Mouse (Mus musculus): ENCODE data around the gene Asb4. TPM values are rescaled to one million over a fixed set of nuclear protein-coding genes. Genes with fewer than 3 reads are reported as not detected.

Gene Asb4
- polyA plus RNA-seq, 1 experiment from 2014 or later = 22.7 TPM

GRCm38 (mm10) chr6:5365845-5366244, 17.3 kb upstream of the Asb4 start:
- H3K4me2 ChIP-seq (ENCODE audit: low read length) = no peak overlapping the region

GRCm38 (mm10) chr6:5376884-5377283, 6.3 kb upstream of the Asb4 start:
- no peaks in the 10 kb centered on the region for H3K36me3 ChIP-seq (ENCODE audit: control insufficient read depth, insufficient read depth, low read length)
- H3K27ac ChIP-seq (ENCODE audit: low read depth, low read length) = no peak overlapping the region
- no peak overlapping the region for H3K4me2 ChIP-seq (ENCODE audit: low read length)
- no peak overlapping the region for H3K9ac ChIP-seq (ENCODE audit: low read length)
- H3K4me1 ChIP-seq (ENCODE audit: control insufficient read depth, insufficient read depth, low read length) = peaks cover 32% of the 10 kb centered on the region
- H3K9me3 ChIP-seq (replicated peaks; ENCODE audit: control insufficient read depth, low read length) = no peaks in the 10 kb centered on the region
- ATAC-seq (no peak), DNase-seq (ENCODE audit: low spot score) (no peak)
- 69% methylated on average over 4 of the region's 4 CpGs for WGBS
- H3K27me3 ChIP-seq (replicated peaks; ENCODE audit: control insufficient read depth, insufficient read depth, low read length) = no peaks in the 10 kb centered on the region
- no peak overlapping the region for H3K4me3 ChIP-seq (ENCODE audit: low read depth, low read length)

More at GRCm38 (mm10) chr6:5365845-5366244, 17.3 kb upstream of the Asb4 start:
- 95% methylated on average over 5 of the region's 5 CpGs for WGBS
- Histone ChIP-seq H3K4me1 (ENCODE audit: control insufficient read depth, insufficient read depth, low read length) (no peaks in the 10 kb centered on the region), H3K36me3 (ENCODE audit: control insufficient read depth, insufficient read depth, low read length) (no peaks in the 10 kb centered on the region), H3K4me3 (ENCODE audit: low read depth, low read length) (no peak overlapping the region), H3K9me3 (replicated peaks; ENCODE audit: control insufficient read depth, low read length) (no peaks in the 10 kb centered on the region), H3K27me3 (replicated peaks; ENCODE audit: control insufficient read depth, insufficient read depth, low read length) (no peaks in the 10 kb centered on the region), H3K27ac (ENCODE audit: low read depth, low read length) (no peak overlapping the region), H3K9ac (ENCODE audit: low read length) (no peak overlapping the region)
- ATAC-seq = no peak
- DNase-seq (ENCODE audit: low spot score) = no peak

GRCm38 (mm10) chr6:5379048-5379447, 4.1 kb upstream of the Asb4 start:
- Histone ChIP-seq H3K4me2 (ENCODE audit: low read length) (peak overlapping the region; percentile 47), H3K4me3 (ENCODE audit: low read depth, low read length) (no peak overlapping the region), H3K9me3 (replicated peaks; ENCODE audit: control insufficient read depth, low read length) (no peaks in the 10 kb centered on the region), H3K36me3 (ENCODE audit: control insufficient read depth, insufficient read depth, low read length) (no peaks in the 10 kb centered on the region), H3K9ac (ENCODE audit: low read length) (no peak overlapping the region), H3K27ac (ENCODE audit: low read depth, low read length) (peak overlapping the region; percentile 94), H3K4me1 (ENCODE audit: control insufficient read depth, insufficient read depth, low read length) (peaks cover 44% of the 10 kb centered on the region), H3K27me3 (replicated peaks; ENCODE audit: control insufficient read depth, insufficient read depth, low read length) (no peaks in the 10 kb centered on the region)
- DNase-seq (ENCODE audit: low spot score) = no peak
- 67% methylated on average over 3 of the region's 3 CpGs for WGBS
- ATAC-seq = no peak

GRCm38 (mm10) chr6:5379781-5380623, 3.2 kb upstream of the Asb4 start:
- peak overlapping the region; percentile 18 for H3K4me3 ChIP-seq (ENCODE audit: low read depth, low read length)
- H3K9me3 ChIP-seq (replicated peaks; ENCODE audit: control insufficient read depth, low read length) = no peaks in the 10 kb centered on the region
- H3K4me2 ChIP-seq (ENCODE audit: low read length) = peak overlapping the region; percentile 47
- ATAC-seq (peak; percentile 66), DNase-seq (ENCODE audit: low spot score) (peak; percentile 86)
- H3K27me3 ChIP-seq (replicated peaks; ENCODE audit: control insufficient read depth, insufficient read depth, low read length) = no peaks in the 10 kb centered on the region
- H3K4me1 ChIP-seq (ENCODE audit: control insufficient read depth, insufficient read depth, low read length) = peaks cover 41% of the 10 kb centered on the region
- H3K36me3 ChIP-seq (ENCODE audit: control insufficient read depth, insufficient read depth, low read length) = no peaks in the 10 kb centered on the region
- 3% methylated on average over 22 of the region's 22 CpGs for WGBS
- H3K9ac ChIP-seq (ENCODE audit: low read length) = peak overlapping the region; percentile 43
- peak overlapping the region; percentile 94 for H3K27ac ChIP-seq (ENCODE audit: low read depth, low read length)

GRCm38 (mm10) chr6:5380624-5381252, 2.4 kb upstream of the Asb4 start:
- H3K4me3 ChIP-seq (ENCODE audit: low read depth, low read length) = no peak overlapping the region
- H3K9ac ChIP-seq (ENCODE audit: low read length) = peak overlapping the region; percentile 43
- 2% methylated on average over 9 of the region's 9 CpGs for WGBS
- H3K4me1 ChIP-seq (ENCODE audit: control insufficient read depth, insufficient read depth, low read length) = peaks cover 41% of the 10 kb centered on the region
- ATAC-seq (peak; percentile 47), DNase-seq (ENCODE audit: low spot score) (peak; percentile 81)
- H3K9me3 ChIP-seq (replicated peaks; ENCODE audit: control insufficient read depth, low read length) = no peaks in the 10 kb centered on the region
- H3K27me3 ChIP-seq (replicated peaks; ENCODE audit: control insufficient read depth, insufficient read depth, low read length) = no peaks in the 10 kb centered on the region
- H3K27ac ChIP-seq (ENCODE audit: low read depth, low read length) = peak overlapping the region; percentile 94
- no peaks in the 10 kb centered on the region for H3K36me3 ChIP-seq (ENCODE audit: control insufficient read depth, insufficient read depth, low read length)
- H3K4me2 ChIP-seq (ENCODE audit: low read length) = peak overlapping the region; percentile 47

GRCm38 (mm10) chr6:5381918-5382582, 1.1 kb upstream of the Asb4 start:
- Histone ChIP-seq H3K27me3 (replicated peaks; ENCODE audit: control insufficient read depth, insufficient read depth, low read length) (no peaks in the 10 kb centered on the region), H3K4me2 (ENCODE audit: low read length) (peak overlapping the region; percentile 4; the same call in 1 of the 2 replicates), H3K27ac (ENCODE audit: low read depth, low read length) (peak overlapping the region; percentile 94; the same call in 1 of the 2 replicates), H3K4me1 (ENCODE audit: control insufficient read depth, insufficient read depth, low read length) (peaks cover 41% of the 10 kb centered on the region), H3K4me3 (ENCODE audit: low read depth, low read length) (no peak overlapping the region), H3K9ac (ENCODE audit: low read length) (no peak overlapping the region), H3K9me3 (replicated peaks; ENCODE audit: control insufficient read depth, low read length) (no peaks in the 10 kb centered on the region), H3K36me3 (ENCODE audit: control insufficient read depth, insufficient read depth, low read length) (no peaks in the 10 kb centered on the region)
- WGBS = 21% methylated on average over 13 of the region's 13 CpGs
- DNase-seq (ENCODE audit: low spot score) (no peak), ATAC-seq (no peak)

- Histone ChIP-seq H3K9ac (ENCODE audit: low read length) (peak overlapping the region; percentile 57), H3K36me3 (ENCODE audit: control insufficient read depth, insufficient read depth, low read length) (no peaks in the 10 kb centered on the region), H3K27ac (ENCODE audit: low read depth, low read length) (peak overlapping the region; percentile 61), H3K4me2 (ENCODE audit: low read length) (peak overlapping the region; percentile 52), H3K27me3 (replicated peaks; ENCODE audit: control insufficient read depth, insufficient read depth, low read length) (no peaks in the 10 kb centered on the region), H3K4me3 (ENCODE audit: low read depth, low read length) (peak overlapping the region; percentile 21), H3K4me1 (ENCODE audit: control insufficient read depth, insufficient read depth, low read length) (peaks cover 41% of the 10 kb centered on the region), H3K9me3 (replicated peaks; ENCODE audit: control insufficient read depth, low read length) (no peaks in the 10 kb centered on the region)
- under 1% methylated on average over 16 of the region's 16 CpGs for WGBS
- ATAC-seq = peak; percentile 65
- DNase-seq (ENCODE audit: low spot score) = peak; percentile 94
These were observed 487 bp upstream of the Asb4 start for GRCm38 (mm10) chr6:5382583-5383215.

- Histone ChIP-seq H3K27ac (ENCODE audit: low read depth, low read length) (no peak overlapping the region), H3K4me1 (ENCODE audit: control insufficient read depth, insufficient read depth, low read length) (peaks cover 39% of the 10 kb centered on the region), H3K4me3 (ENCODE audit: low read depth, low read length) (peak overlapping the region; percentile 12; the same call in 1 of the 2 replicates), H3K9ac (ENCODE audit: low read length) (peak overlapping the region; percentile 57; the same call in 1 of the 2 replicates), H3K27me3 (replicated peaks; ENCODE audit: control insufficient read depth, insufficient read depth, low read length) (no peaks in the 10 kb centered on the region), H3K9me3 (replicated peaks; ENCODE audit: control insufficient read depth, low read length) (no peaks in the 10 kb centered on the region), H3K4me2 (ENCODE audit: low read length) (peak overlapping the region; percentile 52), H3K36me3 (ENCODE audit: control insufficient read depth, insufficient read depth, low read length) (no peaks in the 10 kb centered on the region)
- no peak for ATAC-seq
- under 1% methylated on average over 11 of the region's 11 CpGs for WGBS
- peak; percentile 95 for DNase-seq (ENCODE audit: low spot score)
These were observed 948 bp downstream of the Asb4 start for GRCm38 (mm10) chr6:5384178-5384490.
